Mouse (Mus musculus) lung, postnatal 10 days (tissue): ENCODE data around the gene Sgsh.

Experiments used
- DNase-seq: peaks from one replicate; pipeline ENCODE4 v3.0.0; 2021

Sgsh gene

DNA sequence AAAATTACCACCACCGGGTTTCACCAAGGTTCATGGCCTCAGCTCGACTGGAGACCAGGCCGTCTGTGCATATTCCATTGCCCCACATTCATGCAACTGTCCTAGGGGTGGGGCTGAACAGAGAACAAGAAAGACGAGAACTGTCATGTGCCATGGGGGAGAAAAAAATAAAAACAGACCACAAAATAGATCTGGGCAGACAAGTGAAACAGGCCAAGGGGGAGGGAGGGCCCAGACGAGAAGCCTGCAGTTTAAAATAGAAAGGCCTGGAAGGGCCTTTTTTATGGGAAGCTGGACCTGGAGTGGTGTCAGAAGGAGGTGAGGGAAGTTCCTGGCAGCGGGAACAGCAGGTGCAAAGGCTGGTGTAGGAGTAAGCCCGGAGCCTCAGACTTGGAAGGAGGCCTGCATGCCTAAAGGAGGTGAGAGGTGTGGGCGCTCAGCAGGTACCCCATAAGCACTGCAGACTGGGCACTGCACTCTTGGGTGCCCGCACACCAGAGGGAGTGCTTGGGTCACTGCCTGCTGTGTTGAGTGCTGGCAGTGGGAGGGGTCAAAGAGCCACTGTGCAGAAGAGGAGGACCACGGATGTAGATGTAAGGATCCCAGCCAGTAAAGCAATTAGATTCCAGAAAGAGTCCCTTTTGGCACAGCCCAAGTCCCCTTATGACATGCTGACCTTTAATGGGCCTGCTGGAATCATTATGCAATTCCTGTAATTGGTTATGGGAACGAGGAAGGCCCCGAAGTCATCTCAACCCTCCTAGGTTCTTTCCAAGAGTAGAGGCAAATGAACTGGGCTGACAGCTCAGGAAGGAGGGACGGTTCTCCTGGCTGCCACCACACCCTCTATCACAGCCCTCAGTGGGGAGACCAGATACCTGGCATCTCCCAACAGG lies 48.3 kb downstream of the Sgsh start:
- DNase-seq = no peak

- peak; percentile 60 for DNase-seq
Measured at GRCm38 (mm10) chr11:119304904-119305712, 50.2 kb downstream of the Sgsh start.

DNA sequence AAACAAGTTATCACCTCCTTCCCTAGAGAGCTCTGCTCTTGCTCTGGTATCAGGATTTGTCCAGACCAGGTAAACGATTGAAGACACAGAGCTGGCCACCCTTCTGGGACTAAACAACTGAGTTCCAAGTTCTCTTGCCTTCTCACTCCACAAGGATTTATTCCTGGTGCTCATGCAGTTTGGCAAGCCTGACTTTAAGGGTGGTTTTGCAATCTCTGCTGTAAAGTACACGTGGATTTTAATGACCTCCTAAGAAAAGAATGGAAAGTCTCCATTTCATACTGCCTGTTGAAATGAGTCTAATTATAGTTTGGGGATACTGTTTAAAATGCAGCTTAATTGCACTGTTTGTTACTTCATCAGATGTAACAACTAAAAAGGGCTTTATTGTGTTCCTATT lies 54.4 kb downstream of the Sgsh start:
- DNase-seq = no peak

DNA sequence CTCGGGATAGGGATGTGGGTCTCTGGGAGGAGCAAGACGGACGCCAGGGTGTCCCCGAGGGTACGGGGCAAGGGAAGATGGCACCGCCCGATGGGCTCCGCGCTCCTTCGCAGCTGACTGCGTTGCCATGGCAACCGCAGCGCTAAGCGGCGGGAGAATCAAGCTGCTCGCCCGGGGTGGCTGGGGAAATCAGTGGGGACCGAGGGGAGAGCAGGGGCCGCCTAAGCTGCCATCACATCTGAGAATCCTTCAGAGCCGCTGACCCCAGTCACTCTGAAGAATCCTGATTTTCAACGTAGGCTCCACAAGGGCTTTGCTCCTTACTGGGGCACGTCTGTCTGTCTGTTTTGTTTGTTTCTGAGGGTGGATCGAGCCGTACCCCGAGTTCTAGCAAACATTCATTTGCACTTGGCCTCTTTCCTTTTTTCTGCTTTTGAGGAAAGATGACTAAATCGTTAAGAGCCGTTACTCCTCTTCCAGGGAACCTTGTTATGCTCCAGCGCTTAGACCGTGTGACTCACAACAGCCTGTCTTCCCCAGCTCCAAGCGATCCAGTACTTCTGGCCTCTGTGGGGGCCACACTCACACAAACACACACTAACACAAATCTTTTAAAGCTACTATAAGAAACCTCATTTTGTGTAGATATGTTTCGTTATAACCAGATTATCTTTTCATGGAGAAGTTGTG lies 54.9 kb downstream of the Sgsh start:
- no peak for DNase-seq

DNA sequence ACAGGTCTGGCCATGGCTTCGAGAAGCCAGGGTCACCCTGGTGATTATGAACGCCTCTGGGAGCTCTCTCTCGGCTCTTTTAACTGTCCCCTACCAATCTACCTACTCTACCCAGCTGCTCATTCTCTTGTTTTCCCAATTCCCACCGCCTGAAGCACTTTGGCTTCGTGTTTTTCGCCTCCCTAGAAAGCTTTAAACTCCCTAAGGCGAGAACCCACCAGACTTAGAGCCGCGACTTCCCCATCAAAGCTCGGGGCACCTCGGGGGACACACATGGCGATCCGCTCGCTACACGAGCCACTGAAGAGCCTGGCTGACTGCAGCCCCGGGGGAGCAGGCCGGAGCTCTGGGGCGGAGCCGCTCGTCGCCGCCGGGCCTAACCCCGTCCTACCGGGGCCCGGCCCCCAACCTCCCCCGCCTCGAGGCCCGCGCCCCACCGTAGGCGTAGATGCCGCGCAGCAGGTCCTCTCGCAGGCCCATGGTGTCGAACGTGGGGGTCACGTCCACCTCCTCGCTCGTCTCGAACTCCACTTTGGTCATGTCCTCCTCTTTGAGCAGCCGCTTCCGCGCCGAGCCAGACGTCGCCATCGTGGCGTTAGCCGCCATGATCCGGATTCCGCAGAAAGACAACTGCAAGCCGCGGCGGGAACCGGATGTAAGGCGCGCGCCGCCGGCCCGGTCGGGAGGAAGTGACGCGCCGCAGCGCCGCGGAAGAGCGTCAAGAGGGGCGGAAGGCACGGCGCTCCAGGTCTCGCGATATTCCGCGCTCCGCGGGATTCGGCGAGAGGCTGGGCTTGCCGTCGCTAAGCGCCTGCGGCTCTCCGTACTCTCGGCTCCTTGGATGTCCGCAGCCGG lies 55.7 kb downstream of the Sgsh start, which contains the start of gene Eif4a3:
Gene Eif4a3, minus strand, starts transcription at position 699 of the 855 bp plus-strand sequence.
- peak; percentile 96 for DNase-seq

DNA sequence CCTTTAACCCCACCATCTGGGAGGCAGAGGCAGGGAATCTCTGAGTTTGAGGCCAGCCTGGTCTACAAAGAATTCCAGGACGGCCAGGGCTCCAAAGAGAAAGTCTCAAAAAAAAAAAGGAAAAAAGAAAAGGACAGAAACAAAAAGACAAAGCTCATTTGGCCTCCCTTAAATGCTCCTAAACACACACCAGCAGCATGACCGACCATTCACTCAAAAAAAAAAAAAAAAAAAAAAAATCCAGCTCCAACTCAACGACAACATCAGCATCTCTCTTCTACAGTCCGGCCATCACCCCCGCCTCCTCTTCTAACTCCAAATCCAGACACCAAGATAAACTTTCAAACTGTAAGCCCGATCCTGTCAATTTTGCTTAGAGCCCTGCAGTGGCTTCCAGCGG lies 56.4 kb downstream of the Sgsh start:
- no peak for DNase-seq

GRCm38 (mm10) chr11:119297996-119298395 lies 57.3 kb downstream of the Sgsh start:
- no peak for DNase-seq
